Mouse (Mus musculus) ovary, adult 18-20 months (tissue): Measurements from ENCODE around the gene Rabgef1.

Experiments used
- DNase-seq: peaks from one replicate; pipeline ENCODE4 v3.0.0; 2022; ENCODE audit warnings: low spot score, mixed read lengths

Gene Rabgef1

GRCm38 (mm10) chr5:130171423-130171954, at the start of gene Rabgef1:
Rabgef1 (plus strand) TSS chr5:130171798.
- peak; percentile 87 for DNase-seq

DNA sequence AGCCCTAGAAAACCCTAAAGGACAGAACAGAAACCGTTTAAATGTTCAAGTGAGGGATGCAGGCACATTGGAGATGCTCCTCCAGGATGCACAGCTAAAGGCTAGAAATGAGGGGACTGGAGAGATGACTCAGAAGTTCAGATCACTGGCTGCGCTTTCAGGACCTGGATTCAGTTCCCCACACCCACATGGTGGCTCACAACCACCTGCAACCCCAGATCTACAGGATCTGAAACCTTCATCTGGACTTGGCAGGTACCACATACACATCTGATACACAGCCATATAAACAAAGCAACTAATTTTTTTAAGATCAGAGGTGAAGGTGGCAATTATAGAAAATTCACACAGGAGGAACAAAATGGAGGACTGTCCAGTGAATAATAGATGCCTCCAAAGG, 49.2 kb upstream of the Rabgef1 start:
- DNase-seq = no peak

GRCm38 (mm10) chr5:130124271-130124670, 47.3 kb upstream of the Rabgef1 start:
- no peak for DNase-seq

DNA sequence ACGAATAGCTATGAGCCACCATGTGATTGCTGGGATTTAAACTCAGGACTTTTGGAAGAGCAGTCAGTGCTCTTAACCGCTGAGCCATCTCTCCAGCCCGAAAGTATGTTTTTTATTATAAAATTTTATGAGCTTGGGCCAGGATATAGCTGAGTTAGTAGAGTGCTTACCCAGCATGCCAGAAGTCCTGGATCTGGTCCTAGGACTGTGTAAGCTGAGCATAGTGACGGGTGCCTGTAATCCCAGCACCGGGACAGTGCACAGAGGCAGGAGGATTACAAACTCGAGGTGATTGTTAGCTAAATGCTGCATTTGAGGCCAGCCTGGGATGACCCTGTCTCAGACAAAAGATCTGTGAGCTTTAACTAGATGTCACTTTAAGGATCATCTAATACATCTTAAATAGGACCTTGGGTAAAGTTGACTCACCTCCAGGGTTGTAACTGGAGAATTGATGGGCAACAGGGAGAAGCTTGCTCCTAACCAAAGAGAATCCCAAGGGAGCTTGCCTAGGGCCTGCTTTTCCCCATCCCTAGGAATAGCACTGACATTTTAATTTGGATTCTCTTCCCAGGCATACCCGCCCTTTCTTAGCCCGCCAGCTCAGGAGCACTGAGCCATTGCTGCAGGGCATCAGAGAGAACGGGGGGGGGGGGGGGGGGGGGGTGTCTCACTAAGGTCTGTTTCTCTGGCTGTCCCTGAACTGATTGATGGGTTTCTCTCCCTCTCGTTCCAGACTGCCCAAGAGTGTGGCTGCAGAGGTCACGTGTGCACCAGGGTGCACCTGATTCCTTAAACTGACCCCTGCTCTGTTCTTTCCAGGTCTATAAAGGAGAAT, 42.7 kb upstream of the Rabgef1 start:
- DNase-seq = no peak

DNA sequence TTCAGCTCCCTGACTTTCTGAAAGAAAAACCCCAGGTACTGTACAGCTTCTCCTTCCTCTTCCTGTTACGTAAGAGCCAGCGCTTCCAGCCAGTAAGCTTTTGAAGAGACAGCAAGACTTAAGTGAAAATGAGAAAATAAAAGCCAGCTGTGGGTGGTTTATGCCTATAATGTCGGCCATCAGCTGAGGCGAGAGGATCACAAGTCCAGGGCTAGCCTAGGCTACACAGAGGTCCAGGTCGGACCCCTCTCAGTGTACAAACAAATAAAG, 42.1 kb upstream of the Rabgef1 start:
- no peak for DNase-seq

- DNase-seq = no peak
Measured at GRCm38 (mm10) chr5:130136597-130136996, 35.0 kb upstream of the Rabgef1 start.

DNA sequence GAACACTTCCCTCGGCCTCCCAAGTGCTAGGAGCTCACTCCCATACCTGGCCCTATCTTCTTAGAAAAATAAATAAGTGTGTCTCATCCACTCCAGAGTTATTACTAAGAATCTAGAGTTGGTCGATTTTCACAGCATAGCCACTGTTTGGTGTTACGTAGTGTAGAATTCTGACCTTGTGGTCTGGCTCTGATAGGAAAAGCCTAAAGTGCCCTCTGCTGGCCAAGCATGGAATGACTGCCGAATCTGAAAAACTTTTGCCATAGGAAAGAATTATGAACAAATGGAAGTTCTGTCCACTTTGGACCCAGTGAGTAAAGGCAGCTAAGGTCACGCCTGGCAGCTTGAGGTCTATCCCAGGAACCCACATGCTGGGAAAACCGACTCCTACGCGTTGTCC, 32.2 kb upstream of the Rabgef1 start:
- DNase-seq = peak; percentile 25

DNA sequence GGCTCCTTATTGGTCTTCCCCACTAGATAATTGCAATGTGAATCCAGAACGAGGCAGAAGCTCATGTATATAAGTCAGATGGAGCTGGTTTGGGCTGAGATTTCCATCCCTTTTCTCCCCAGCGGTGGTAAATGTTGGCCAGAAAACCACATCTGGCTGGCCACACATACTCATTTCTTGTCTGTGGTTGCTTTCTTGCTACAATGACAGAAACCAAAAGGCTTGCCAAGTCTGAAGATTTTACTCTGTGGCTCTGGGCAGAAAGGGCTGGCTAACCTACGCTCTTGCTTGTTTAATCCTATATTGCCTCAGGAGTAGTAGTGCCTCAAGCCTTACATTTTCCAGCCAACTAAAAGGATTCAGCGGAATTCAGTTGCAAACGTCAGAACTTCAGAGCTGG, 30.5 kb upstream of the Rabgef1 start:
- DNase-seq = no peak

DNA sequence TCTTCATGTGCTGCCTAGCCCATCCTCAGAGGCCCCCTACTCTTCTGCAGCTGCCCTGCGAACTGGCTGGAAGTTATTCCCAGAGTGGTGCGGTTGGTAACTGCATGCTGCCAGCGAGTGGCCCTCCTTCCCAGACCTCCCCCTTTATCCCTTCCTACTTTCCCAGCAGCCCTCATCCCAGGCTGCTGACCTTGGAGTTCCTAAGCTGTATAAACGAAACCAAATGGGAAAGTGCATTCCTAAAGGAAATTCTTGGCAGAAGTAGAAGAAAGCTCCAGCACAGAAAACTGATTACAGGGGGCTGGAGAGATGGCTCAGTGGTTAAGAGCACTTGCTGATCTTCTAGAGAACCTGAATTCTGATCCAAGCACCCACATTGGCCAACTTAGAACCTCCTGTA, 29.6 kb upstream of the Rabgef1 start:
- peak; percentile 68 for DNase-seq

DNA sequence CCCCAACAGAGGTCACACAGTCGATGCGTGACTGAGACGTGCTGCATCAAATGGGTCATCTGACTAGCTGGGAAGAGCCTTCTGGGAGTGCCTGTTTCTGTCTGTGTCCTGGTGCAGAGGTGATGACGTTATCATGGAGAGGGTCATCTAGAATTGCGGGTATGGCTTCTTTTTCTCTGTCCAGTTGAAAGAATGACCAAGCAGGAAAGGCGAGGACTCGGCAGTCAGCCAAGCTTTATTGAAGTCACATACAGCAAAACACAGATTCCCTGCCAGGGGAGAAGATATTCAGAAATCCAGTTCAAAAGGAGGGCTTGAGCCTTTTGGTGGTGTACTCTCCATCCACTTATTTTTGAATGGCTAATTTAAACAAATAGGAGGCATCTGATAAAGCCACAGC, 28.5 kb upstream of the Rabgef1 start:
- no peak for DNase-seq

- peak; percentile 89 for DNase-seq
Measured at GRCm38 (mm10) chr5:130143977-130144333, 27.6 kb upstream of the Rabgef1 start.

DNA sequence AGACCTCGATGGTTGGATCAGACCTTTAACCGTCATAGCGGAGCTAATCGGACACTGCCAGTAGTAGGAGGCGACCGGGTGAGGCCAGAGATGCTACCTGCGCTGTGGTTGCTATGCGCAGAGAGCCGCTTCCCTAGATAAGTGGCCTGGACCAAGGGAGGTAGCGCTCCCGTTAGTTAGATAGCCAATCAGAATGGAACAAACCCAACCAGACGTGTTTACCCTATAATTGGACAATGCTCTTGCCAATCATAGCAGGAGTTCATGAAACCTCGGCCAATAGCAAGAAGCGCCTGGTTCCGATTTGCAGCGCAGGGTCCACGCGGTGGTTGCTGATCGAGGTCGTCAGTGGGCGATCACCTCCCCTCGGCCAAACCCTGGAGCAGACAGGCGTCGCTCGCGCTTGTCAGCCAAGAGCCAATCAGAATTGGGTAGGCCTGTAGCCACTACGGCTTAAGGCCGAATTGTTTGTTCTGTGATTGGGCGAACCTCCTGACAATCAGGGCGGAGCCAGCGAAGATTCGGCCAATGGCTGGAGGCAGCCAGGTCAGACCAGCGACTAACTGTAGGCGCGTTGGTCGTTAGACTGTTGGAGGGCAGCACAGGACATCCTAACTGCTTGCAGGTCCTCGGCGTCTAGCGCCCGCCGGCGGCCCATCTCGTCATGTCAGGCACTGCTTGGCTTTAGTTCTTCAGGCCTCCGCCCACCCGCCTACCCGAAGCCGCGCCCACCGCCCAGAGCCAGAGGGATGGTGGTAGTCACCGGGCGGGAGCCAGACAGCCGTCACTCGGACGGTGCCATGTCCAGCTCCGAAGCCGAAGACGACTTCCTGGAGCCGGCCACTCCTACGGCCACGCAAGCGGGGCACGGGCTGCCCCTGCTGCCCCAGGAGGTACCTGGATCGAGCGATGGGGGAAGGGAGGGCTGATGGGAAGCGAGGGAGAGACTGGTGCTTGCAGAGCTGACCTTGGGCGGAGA, 27.0 kb upstream of the Rabgef1 start, which contains the start of gene Kctd7:
Kctd7 (plus strand) TSS at position 528 of the 979 bp plus-strand sequence.
- DNase-seq = peak; percentile 96

- no peak for DNase-seq
Measured at GRCm38 (mm10) chr5:130145961-130146360, 25.6 kb upstream of the Rabgef1 start.

- DNase-seq = no peak
Measured at GRCm38 (mm10) chr5:130149726-130150310, 21.8 kb upstream of the Rabgef1 start.

DNA sequence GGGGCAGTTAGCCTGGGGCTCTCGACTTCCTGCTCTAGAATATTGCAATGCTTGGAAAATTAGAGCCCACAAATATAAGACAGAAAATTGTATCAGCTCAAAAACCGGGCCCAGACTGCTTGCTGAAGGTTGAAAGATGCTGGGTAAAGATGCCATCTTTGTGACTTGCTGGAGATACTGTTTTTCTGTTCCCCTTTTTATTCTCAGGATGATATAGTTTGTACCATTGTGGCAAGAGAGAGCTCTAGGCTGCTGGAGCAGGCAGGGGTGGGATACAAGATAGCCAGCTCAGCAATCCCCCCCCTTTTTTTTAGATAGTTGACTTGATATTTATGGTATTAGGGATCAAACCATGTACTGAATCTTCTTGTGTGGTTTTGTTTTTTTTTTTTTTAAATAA, 17.3 kb upstream of the Rabgef1 start:
- no peak for DNase-seq

DNA sequence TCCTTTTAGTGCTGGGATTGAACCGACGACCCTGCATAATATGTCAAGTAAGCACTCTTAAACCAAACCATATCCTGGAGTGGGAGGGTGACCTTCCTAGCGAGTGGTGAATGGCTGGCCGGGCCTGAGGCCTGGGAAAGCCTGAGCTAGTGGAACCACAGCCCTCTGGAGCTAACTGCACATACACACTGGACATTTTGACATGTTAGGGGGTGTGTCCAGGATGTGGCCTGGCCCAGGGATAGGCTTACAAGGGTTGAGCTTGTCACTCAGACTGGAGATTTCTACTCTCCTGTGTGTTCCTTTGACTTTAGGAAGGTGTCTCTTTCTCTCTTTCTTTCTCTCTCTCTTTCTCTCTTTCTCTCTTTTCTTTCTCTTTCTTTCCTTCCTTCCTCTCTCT, 13.1 kb upstream of the Rabgef1 start:
- DNase-seq = no peak

DNA sequence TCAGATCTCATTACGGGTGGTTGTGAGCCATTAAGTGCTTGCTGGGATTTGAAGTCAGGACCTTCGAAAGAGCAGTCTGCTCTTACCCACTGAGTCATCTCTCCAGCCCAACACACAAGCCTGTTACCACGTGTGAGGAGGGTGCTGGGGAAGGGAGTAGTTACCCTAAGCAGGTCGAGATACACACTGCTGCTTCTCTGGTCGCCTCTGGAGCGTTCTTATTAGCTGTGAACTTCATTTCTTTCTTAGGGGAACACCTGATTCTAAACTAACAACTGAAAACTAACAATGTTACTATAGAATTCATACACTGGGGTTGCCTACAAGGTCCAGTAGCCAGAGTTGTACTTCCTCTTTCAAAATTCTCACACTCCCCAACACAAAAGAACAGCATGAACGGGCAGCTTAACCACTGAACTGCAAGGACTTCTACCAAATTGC, 11.8 kb upstream of the Rabgef1 start:
- no peak for DNase-seq

GRCm38 (mm10) chr5:130163670-130164069, 7.9 kb upstream of the Rabgef1 start:
- DNase-seq = peak; percentile 48

GRCm38 (mm10) chr5:130165213-130165612, 6.4 kb upstream of the Rabgef1 start:
- DNase-seq = no peak

- no peak for DNase-seq
Measured at GRCm38 (mm10) chr5:130169109-130169508, 2.5 kb upstream of the Rabgef1 start.

DNA sequence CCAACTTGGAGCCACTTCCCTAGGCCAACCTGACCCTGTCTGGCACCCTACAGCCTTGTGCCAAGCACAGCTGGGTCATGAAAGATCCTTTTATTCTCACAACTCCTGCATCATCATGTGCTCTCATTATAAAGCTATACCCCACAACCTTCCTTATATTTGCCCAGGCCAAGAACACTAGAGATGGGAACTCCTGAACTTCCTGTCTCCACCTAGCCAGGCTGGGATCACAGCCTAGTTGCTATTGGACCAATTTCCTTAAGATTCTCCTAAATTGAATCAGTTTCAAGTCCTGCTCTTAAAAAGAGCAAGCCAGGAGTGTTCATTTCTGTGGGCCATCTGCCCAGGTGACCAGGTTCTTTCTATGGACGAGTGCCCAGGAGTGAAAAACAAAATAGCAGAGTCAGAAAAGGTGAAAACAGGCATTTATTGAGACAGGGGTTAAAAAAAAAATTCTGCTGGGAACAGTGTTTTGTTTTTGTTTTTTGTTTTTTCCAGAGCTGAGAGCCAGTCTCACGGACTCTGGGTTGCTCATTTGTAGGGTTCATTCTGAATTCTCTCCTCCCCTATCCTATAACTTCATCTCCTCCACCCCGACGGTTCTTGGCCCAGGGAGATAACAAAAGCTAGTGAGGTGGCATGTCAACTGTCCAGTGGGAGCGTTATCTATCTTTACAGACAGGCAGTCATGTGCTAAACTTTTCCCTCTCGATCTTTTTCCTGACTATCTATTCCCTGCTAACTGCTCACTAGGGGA, 754 bp upstream of the Rabgef1 start:
- no peak for DNase-seq
